Mouse (Mus musculus) C2C12 (cell line): ENCODE results near the gene Tdp1.

ENCODE experiments used
- CEBPB ChIP-seq: IDR thresholded peaks from one replicate; pipeline ENCODE4 v1.6.1; 2011; ENCODE audit warnings: low read depth, mild to moderate bottlenecking, control low read depth, moderate library complexity
- CTCF ChIP-seq: IDR thresholded peaks from one replicate; pipeline ENCODE4 v1.5.1; 2011; ENCODE audit not compliant: control insufficient read depth, insufficient read depth, insufficient read length
- FOSL1 ChIP-seq: IDR thresholded peaks from one replicate; pipeline ENCODE4 v1.8.0; 2011; ENCODE audit warnings: mild to moderate bottlenecking, low read length; ENCODE audit not compliant: poor library complexity, insufficient read depth, severe bottlenecking
- MAX ChIP-seq: IDR thresholded peaks from one replicate; pipeline ENCODE4 v1.6.1; 2011; ENCODE audit warnings: mild to moderate bottlenecking, control low read depth
- MYOD1 ChIP-seq: IDR thresholded peaks from one replicate; pipeline ENCODE4 v1.6.1; 2011; ENCODE audit warnings: low read depth; ENCODE audit not compliant: control insufficient read depth, insufficient read length
- MYOG ChIP-seq: IDR thresholded peaks from one replicate; pipeline ENCODE4 v1.6.1; 2011; ENCODE audit not compliant: control insufficient read depth, insufficient read length; ENCODE audit errors: extremely low read depth
- USF1 ChIP-seq: IDR thresholded peaks from one replicate; pipeline ENCODE4 v1.6.1; 2011; ENCODE audit warnings: low read depth, mild to moderate bottlenecking, control low read depth, moderate library complexity

DNA sequence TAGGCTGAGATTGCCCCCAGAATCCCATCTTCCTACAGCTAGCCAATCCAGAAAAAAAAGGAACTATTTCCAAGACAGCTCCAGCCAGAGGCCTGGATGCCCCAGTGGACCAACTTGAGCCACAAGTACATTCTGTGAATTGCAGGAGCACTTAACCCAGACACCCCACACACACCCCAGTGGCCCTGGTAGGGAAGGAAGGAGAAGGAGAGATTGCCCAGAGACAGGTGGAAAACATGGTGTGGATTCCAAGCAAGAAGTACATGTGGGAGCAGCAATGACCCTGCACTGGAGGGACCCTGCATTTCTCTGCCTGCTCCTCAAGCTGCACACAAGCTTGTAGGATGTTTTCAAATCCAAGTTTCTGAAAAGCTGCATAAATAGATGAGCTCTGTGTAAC, 75.0 kb downstream of the Tdp1 start:
- no peak for TF ChIP-seq CTCF
- TF ChIP-seq USF1: no peak
- TF ChIP-seq MAX: no peak
- TF ChIP-seq CEBPB: no peak
- TF ChIP-seq MYOG: no peak
- TF ChIP-seq MYOD1: no peak
- no peak for TF ChIP-seq FOSL1
